Mouse (Mus musculus): Measurements from ENCODE around the gene Pip4k2a. TPM values are rescaled to one million over a fixed set of nuclear protein-coding genes. Genes with fewer than 3 reads are reported as not detected.

The Pip4k2a gene
- polyA plus RNA-seq, 2 experiments: 15.2 to 16.6 TPM

DNA sequence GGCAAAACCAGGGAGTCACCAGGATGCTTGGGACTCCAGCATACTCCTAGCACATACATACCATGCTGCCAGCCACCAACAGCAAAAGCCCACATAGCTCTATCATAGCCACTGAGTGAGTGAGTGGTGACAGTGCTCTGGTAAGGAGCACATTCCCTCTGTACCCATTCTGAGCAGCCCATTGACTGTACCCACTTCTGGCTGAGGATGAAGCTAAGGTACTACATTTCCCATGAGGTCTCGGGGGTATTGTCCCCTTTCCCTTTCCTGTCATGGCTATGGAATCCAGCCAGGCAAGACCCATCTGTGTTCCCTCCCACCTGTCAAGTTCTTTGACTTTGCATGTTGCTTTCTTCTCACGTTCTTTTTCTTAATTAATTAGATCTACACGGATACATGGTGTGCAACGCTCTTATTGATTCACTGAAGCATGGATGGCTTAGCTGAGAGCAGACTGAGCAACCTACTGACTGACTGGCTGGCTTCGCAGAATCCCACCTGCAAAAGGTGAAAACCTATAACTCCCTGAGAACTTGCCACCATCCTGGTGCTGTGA lies 149.8 kb downstream of the Pip4k2a start:
- Histone ChIP-seq H3K9ac (replicated peaks) (no peak overlapping the region), H3K36me3 (replicated peaks; ENCODE audit: control insufficient read depth, insufficient read depth, low read depth) (peaks cover 22% of the 10 kb centered on the region), H3K27ac (no peak overlapping the region), H3K4me3 (ENCODE audit: insufficient read depth in 1 of 2, low read depth in 2 of 2, low read length in 2 of 2) (no peak overlapping the region), H3K27me3 (ENCODE audit: control insufficient read depth, insufficient read depth, low read length) (no peaks in the 10 kb centered on the region), H3K4me1 (replicated peaks; ENCODE audit: control insufficient read depth in 2 of 2, insufficient read depth in 2 of 2, low read length in 1 of 2) (no peaks in the 10 kb centered on the region), H3K4me2 (ENCODE audit: low read depth) (no peak overlapping the region), H3K9me3 (ENCODE audit: control insufficient read depth, low read length) (no peaks in the 10 kb centered on the region)
- TF ChIP-seq EP300 (IDR thresholded peaks at IDR 0.05; ENCODE audit: low read depth): no peak
- no peak for TF ChIP-seq CTCF (IDR thresholded peaks at IDR 0.05; ENCODE audit: low read depth)
- no peak for DNase-seq (ENCODE audit: low read depth in 3 of 3, low spot score in 3 of 3)
- ATAC-seq (ENCODE audit: insufficient read depth): no peak
- 90% methylated on average over 5 of the region's 5 CpGs for WGBS (ENCODE audit: insufficient replicate concordance)

DNA sequence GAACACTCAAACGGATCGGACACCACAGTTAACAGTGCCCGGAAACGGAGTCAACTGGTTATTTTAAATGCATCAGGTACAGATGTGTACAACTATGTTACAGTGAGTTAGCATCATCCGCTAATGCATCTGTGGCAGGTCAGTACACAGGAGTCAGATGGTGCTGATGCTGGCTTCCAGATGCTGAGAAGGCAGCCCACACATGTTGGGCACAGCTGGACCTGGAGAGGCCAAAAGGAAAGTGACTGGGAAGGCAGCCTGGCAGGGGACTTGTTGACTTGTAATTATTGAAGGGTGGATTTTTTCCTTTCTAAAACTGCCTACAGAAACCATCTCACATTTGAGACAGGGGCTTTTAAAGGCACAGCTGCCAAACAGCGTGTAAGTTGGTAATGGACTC lies 155.4 kb downstream of the Pip4k2a start:
- Histone ChIP-seq H3K4me3 (ENCODE audit: insufficient read depth in 1 of 2, low read depth in 2 of 2, low read length in 2 of 2) (no peak overlapping the region), H3K36me3 (replicated peaks; ENCODE audit: control insufficient read depth, insufficient read depth, low read depth) (peaks cover 26% of the 10 kb centered on the region), H3K27ac (no peak overlapping the region), H3K27me3 (ENCODE audit: control insufficient read depth, insufficient read depth, low read length) (no peaks in the 10 kb centered on the region), H3K4me2 (ENCODE audit: low read depth) (no peak overlapping the region), H3K9me3 (ENCODE audit: control insufficient read depth, low read length) (no peaks in the 10 kb centered on the region), H3K9ac (replicated peaks) (no peak overlapping the region), H3K4me1 (replicated peaks; ENCODE audit: control insufficient read depth in 2 of 2, insufficient read depth in 2 of 2, low read length in 1 of 2) (no peaks in the 10 kb centered on the region)
- no peak for TF ChIP-seq CTCF (IDR thresholded peaks at IDR 0.05; ENCODE audit: low read depth)
- WGBS (ENCODE audit: insufficient replicate concordance): 91% methylated on average over 6 of the region's 6 CpGs
- ATAC-seq (ENCODE audit: insufficient read depth) (no peak), DNase-seq (ENCODE audit: low read depth in 3 of 3, low spot score in 3 of 3) (no peak)

DNA sequence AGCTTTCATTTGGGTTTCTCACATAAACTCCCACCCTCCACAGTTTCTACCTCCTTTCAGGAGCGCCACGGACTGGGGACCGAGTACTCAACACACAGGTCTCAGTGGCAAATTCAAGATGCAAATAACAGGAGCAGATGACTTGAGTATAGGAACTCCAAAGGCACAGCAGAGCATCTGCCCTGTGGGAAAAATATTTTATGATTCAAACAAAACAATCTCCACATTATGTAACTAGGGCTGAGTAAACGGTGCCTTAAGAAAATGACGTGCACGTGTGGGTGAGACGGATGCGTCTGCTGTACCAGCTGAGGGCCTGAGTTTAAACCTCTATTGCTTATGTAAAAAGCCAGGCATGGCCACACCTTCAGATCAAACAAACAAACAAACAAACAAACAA lies 156.9 kb downstream of the Pip4k2a start:
- DNase-seq (ENCODE audit: low read depth in 3 of 3, low spot score in 3 of 3) (no peak), ATAC-seq (ENCODE audit: insufficient read depth) (no peak)
- no peak overlapping the region for H3K4me2 ChIP-seq (ENCODE audit: low read depth)
- no peaks in the 10 kb centered on the region for H3K27me3 ChIP-seq (ENCODE audit: control insufficient read depth, insufficient read depth, low read length)
- TF ChIP-seq CTCF (IDR thresholded peaks at IDR 0.05; ENCODE audit: low read depth) (no peak), EP300 (IDR thresholded peaks at IDR 0.05; ENCODE audit: low read depth) (no peak)
- peaks cover 26% of the 10 kb centered on the region for H3K36me3 ChIP-seq (replicated peaks; ENCODE audit: control insufficient read depth, insufficient read depth, low read depth)
- H3K9me3 ChIP-seq (ENCODE audit: control insufficient read depth, low read length): no peaks in the 10 kb centered on the region
- WGBS (ENCODE audit: insufficient replicate concordance): 82% methylated on average over 8 of the region's 8 CpGs
- no peak overlapping the region for H3K9ac ChIP-seq (replicated peaks)
- H3K4me1 ChIP-seq (replicated peaks; ENCODE audit: control insufficient read depth in 2 of 2, insufficient read depth in 2 of 2, low read length in 1 of 2): no peaks in the 10 kb centered on the region
- no peak overlapping the region for H3K27ac ChIP-seq
- no peak overlapping the region for H3K4me3 ChIP-seq (ENCODE audit: insufficient read depth in 1 of 2, low read depth in 2 of 2, low read length in 2 of 2)

DNA sequence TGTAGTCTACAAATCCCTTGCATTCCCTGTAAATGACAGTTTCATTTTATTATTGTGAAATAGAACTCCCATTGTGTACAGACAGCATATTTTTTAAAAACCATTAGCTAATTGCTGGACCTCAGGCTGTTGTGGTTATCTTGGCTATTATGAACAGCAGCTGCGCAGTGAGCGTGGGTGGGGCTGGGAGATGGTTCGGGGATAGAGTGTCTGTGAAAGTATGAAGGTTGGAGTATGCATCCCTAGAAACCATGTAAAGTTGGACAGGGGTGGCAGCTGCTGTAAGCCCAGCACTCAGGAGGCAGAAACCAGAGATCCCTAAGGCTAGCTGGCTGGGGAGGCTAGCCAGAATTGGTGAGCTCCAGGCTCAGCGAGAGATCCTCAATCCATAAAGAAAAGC lies 158.4 kb downstream of the Pip4k2a start:
- Histone ChIP-seq H3K27me3 (ENCODE audit: control insufficient read depth, insufficient read depth, low read length) (no peaks in the 10 kb centered on the region), H3K4me2 (ENCODE audit: low read depth) (no peak overlapping the region), H3K9me3 (ENCODE audit: control insufficient read depth, low read length) (no peaks in the 10 kb centered on the region), H3K36me3 (replicated peaks; ENCODE audit: control insufficient read depth, insufficient read depth, low read depth) (peaks cover 16% of the 10 kb centered on the region), H3K4me3 (ENCODE audit: insufficient read depth in 1 of 2, low read depth in 2 of 2, low read length in 2 of 2) (no peak overlapping the region), H3K4me1 (replicated peaks; ENCODE audit: control insufficient read depth in 2 of 2, insufficient read depth in 2 of 2, low read length in 1 of 2) (no peaks in the 10 kb centered on the region), H3K27ac (no peak overlapping the region), H3K9ac (replicated peaks) (no peak overlapping the region)
- ATAC-seq (ENCODE audit: insufficient read depth) (no peak), DNase-seq (ENCODE audit: low read depth in 3 of 3, low spot score in 3 of 3) (no peak)
- 77% methylated on average over 4 of the region's 4 CpGs for WGBS (ENCODE audit: insufficient replicate concordance)
- TF ChIP-seq EP300 (IDR thresholded peaks at IDR 0.05; ENCODE audit: low read depth) (no peak), CTCF (IDR thresholded peaks at IDR 0.05; ENCODE audit: low read depth) (no peak)

DNA sequence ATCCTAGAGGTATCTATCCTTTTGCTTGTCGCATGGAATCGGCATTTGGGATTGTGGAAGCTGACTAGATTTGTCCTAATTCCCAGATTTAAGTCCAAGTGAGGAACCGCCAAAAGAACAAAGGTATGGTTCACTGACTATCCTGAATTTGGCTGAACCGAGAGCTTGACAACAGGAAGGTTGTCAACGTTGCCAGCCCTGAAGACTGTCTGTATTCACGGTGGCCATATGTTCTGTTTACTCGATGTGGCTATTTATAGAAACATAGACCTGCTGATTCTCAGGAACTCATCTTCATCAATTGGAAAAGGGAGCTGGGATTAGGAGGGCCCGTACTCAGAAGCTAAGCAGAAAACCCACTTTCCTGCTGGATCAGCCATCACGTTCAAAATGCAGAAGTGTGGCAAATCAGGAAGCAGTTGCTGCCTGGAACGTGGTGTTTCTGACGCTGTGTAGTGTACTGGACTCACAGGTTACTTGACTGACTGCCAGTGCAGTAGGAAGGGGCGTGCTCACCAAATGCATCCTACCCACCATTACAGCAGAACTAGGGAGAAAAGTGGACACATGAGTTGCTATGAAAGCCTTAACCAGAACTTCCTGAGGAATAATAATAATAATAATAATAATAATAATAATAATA lies 162.5 kb downstream of the Pip4k2a start:
- H3K27me3 ChIP-seq (ENCODE audit: control insufficient read depth, insufficient read depth, low read length): no peaks in the 10 kb centered on the region
- no peak overlapping the region for H3K9ac ChIP-seq (replicated peaks)
- no peaks in the 10 kb centered on the region for H3K9me3 ChIP-seq (ENCODE audit: control insufficient read depth, low read length)
- no peak overlapping the region for H3K4me2 ChIP-seq (ENCODE audit: low read depth)
- no peak for ATAC-seq (ENCODE audit: insufficient read depth)
- no peak overlapping the region for H3K4me3 ChIP-seq (ENCODE audit: insufficient read depth in 1 of 2, low read depth in 2 of 2, low read length in 2 of 2)
- no peak overlapping the region for H3K27ac ChIP-seq
- TF ChIP-seq CTCF (IDR thresholded peaks at IDR 0.05; ENCODE audit: low read depth) (no peak), EP300 (IDR thresholded peaks at IDR 0.05; ENCODE audit: low read depth) (no peak)
- no peaks in the 10 kb centered on the region for H3K4me1 ChIP-seq (replicated peaks; ENCODE audit: control insufficient read depth in 2 of 2, insufficient read depth in 2 of 2, low read length in 1 of 2)
- no peak for DNase-seq (ENCODE audit: low read depth in 3 of 3, low spot score in 3 of 3)
- 60% methylated on average over 12 of the region's 12 CpGs for WGBS (ENCODE audit: insufficient replicate concordance)
- no peaks in the 10 kb centered on the region for H3K36me3 ChIP-seq (replicated peaks; ENCODE audit: control insufficient read depth, insufficient read depth, low read depth)

Data from liver, embryonic 14.5 days (tissue).